8 mouse cellular contexts compared by ENCODE assay signal in genomic region chr1:161250031-161250603, GRCm38 (mm10). TPM values are rescaled to one million over a fixed set of nuclear protein-coding genes. Genes with fewer than 3 reads are reported as not detected.
A peak's percentile ranks its signal among the peaks of the same experiment; 100 is the strongest.
DNase-seq lines count a peak whose midpoint lies in the region; ATAC-seq and TF ChIP-seq lines count a peak whose summit lies in the region.

No protein-coding gene starts in this region.

- 0 out of 2 replicates have a peak, but pooled peaks have one; percentile 21 for TF ChIP-seq EP300 in liver, embryonic 14.5 days (IDR thresholded peaks at IDR 0.05; ENCODE audit: low read depth)

- WGBS in kidney, embryonic 15.5 days = 1% methylated on average over 15 of the region's 15 CpGs
- under 1% methylated on average over 15 of the region's 15 CpGs for WGBS in liver, embryonic 14.5 days (ENCODE audit: insufficient replicate concordance)

- DNase-seq in A20 (ENCODE audit: low read depth, low spot score) = peak; percentile 66
- DNase-seq in T-cell, adult 2 months (ENCODE audit: low spot score) = peak; percentile 34
- DNase-seq in embryo, embryonic 10.5 days (ENCODE audit: low spot score) = peak; percentile 88
- peak; percentile 27 to 61 for DNase-seq in heart, adult 9 months (ENCODE audit: low spot score in 2 of 2)
- DNase-seq in liver, embryonic 14.5 days (ENCODE audit: low read depth in 3 of 3, low spot score in 3 of 3) = no peak
- peak; percentile 17 to 18 for DNase-seq in natural killer cell, adult 2 months (ENCODE audit: low spot score in 2 of 2)
- DNase-seq in yolk sac, embryonic 10.5 days (ENCODE audit: low spot score) = peak; percentile 63

- peaks cover 22% of the 10 kb centered on the region for H3K36me3 ChIP-seq in kidney, embryonic 15.5 days
- peaks cover 18% of the 10 kb centered on the region for H3K36me3 ChIP-seq in liver, embryonic 14.5 days (replicated peaks; ENCODE audit: control insufficient read depth, insufficient read depth, low read depth)

- no peaks in the 10 kb centered on the region for H3K9me3 ChIP-seq in kidney, embryonic 15.5 days (replicated peaks)
- H3K9me3 ChIP-seq in liver, embryonic 14.5 days (ENCODE audit: control insufficient read depth, low read length) = no peaks in the 10 kb centered on the region

- peaks cover 8% of the 10 kb centered on the region for H3K27me3 ChIP-seq in kidney, embryonic 15.5 days
- H3K27me3 ChIP-seq in liver, embryonic 14.5 days (ENCODE audit: control insufficient read depth, insufficient read depth, low read length) = no peaks in the 10 kb centered on the region

- H3K4me3 ChIP-seq in kidney, embryonic 15.5 days (replicated peaks) = peak overlapping the region; percentile 91
- peak overlapping the region; percentile 89 to 94 for H3K4me3 ChIP-seq in liver, embryonic 14.5 days (ENCODE audit: insufficient read depth in 1 of 2, low read depth in 2 of 2, low read length in 2 of 2)

- peak overlapping the region; percentile 87 for H3K4me2 ChIP-seq in kidney, embryonic 15.5 days
- peak overlapping the region; percentile 89 for H3K4me2 ChIP-seq in liver, embryonic 14.5 days (ENCODE audit: low read depth)

- peaks cover 27% of the 10 kb centered on the region for H3K4me1 ChIP-seq in kidney, embryonic 15.5 days
- peaks cover 55 to 64% of the 10 kb centered on the region in 2 experiments for H3K4me1 ChIP-seq in liver, embryonic 14.5 days (replicated peaks; ENCODE audit: control insufficient read depth in 2 of 2, insufficient read depth in 2 of 2, low read length in 1 of 2)

- TF ChIP-seq CTCF in liver, embryonic 14.5 days (IDR thresholded peaks at IDR 0.05; ENCODE audit: low read depth) = no peak

- peak; percentile 60 for ATAC-seq in kidney, embryonic 15.5 days (replicated peaks; ENCODE audit: low FRiP score)
- peak; percentile 11; the same call in 1 of the 2 replicates for ATAC-seq in liver, embryonic 14.5 days (ENCODE audit: insufficient read depth)

- peak overlapping the region; percentile 81 for H3K27ac ChIP-seq in kidney, embryonic 15.5 days
- peak overlapping the region; percentile 80 for H3K27ac ChIP-seq in liver, embryonic 14.5 days

- peak overlapping the region; percentile 89 for H3K9ac ChIP-seq in kidney, embryonic 15.5 days
- peak overlapping the region; percentile 93 for H3K9ac ChIP-seq in liver, embryonic 14.5 days (replicated peaks)

RNA-seq across cellular contexts. Expression of gene Prdx6, which starts 0.9 kb away (rescaled TPM):
- 489 and 496 TPM in 2 replicates for polyA plus RNA-seq in kidney, embryonic 15.5 days (2015; fragmentation: Nextera tagmentation; extraction: Ambion mirVana)
- polyA plus RNA-seq in liver, embryonic 14.5 days (2012; rRNA removed) = 63.6 and 106 TPM in 2 replicates
- 341 and 350 TPM in 2 replicates for polyA plus RNA-seq in liver, embryonic 14.5 days (2014; fragmentation: Nextera tagmentation; extraction: Ambion mirVana)

Comparison
In these comparisons a context has a peak if more than half of its experiments do, and no peak if none do; other contexts are left out.
1. DNase-seq: peak in A20 (single experiment), T-cell, adult 2 months (single experiment), embryo, embryonic 10.5 days (single experiment), heart, adult 9 months (2 of 2), natural killer cell, adult 2 months (2 of 2) and yolk sac, embryonic 10.5 days (single experiment); none in liver, embryonic 14.5 days (0 of 3).